Mouse (Mus musculus): Measurements from ENCODE around the gene Rwdd2b. TPM values are rescaled to one million over a fixed set of nuclear protein-coding genes. Genes with fewer than 3 reads are reported as not detected.

Rwdd2b gene
- 12.9 and 13.5 TPM in 2 replicates for polyA plus RNA-seq (2016; fragmentation: Nextera tagmentation; extraction: Ambion mirVana)

DNA sequence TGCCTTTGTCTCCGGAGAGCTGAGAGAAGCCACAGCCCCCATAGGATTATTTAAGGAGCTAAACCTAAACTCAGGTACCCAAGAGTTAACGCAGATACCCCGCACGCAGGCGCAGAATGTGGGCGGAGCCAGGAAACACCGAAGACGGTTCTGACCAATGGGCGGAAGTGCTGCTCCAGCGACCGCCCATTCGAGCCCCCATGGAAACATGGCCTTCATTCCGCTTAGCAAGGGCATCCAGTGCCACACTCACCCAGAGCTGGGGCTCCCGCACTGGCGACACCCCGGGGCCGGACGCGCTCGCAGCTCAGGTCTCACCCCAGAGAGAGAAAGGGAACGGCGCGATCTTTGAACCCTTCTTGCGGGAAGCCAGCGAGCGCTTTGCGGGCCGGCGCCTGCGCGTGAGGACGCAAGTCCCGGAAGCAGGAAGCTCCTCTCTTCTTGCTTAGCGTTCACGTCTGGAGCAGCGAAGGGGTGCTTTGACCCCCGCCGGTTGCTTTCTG is at the start of gene Rwdd2b:
Gene Rwdd2b, minus strand, starts transcription at position 390 of the 503 bp plus-strand sequence.
- Histone ChIP-seq H3K36me3 (no peaks in the 10 kb centered on the region), H3K4me3 (peak within 1 kb of the TSS; percentile 80), H3K9ac (peak within 1 kb of the TSS; percentile 87), H3K27me3 (replicated peaks) (no peaks in the 10 kb centered on the region), H3K9me3 (no peaks in the 10 kb centered on the region), H3K27ac (peak within 1 kb of the TSS; percentile 88), H3K4me1 (peaks cover 5% of the 10 kb centered on the region; the same call in 1 of the 2 replicates), H3K4me2 (replicated peaks) (peak within 1 kb of the TSS; percentile 79)
- WGBS, result under 1% methylated on average over 38 of the region's 38 CpGs
- ATAC-seq (ENCODE audit: low FRiP score, low read depth), result peak; percentile 98

DNA sequence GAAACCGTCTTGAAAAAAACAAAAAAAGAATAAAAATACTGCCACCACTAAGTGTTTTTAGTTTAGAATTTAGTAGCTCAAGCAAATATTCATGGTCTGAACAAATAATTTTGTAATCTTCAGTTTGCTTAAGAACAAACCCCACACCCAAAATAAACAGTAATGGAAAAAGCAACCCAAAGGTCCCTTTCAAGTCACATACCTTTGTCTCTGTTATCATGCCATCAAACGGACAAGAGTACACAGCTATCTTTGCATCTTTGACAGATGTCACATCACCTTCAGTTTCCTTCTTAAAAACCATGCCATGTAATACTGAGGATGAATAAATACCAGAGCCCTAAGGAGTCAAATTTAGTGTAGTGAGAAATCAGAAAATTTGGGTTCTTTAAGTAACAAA is 48.2 kb upstream of the Rwdd2b start:
- ATAC-seq (ENCODE audit: low FRiP score, low read depth), result no peak
- 91% methylated on average over 2 of the region's 2 CpGs for WGBS
- no peak overlapping the region for H3K4me2 ChIP-seq (replicated peaks)
- no peaks in the 10 kb centered on the region for H3K9me3 ChIP-seq
- H3K27me3 ChIP-seq (replicated peaks), result no peaks in the 10 kb centered on the region
- no peak overlapping the region for H3K9ac ChIP-seq
- H3K4me1 ChIP-seq, result no peaks in the 10 kb centered on the region
- H3K36me3 ChIP-seq, result peaks cover 93% of the 10 kb centered on the region
- H3K4me3 ChIP-seq, result no peak overlapping the region
- no peak overlapping the region for H3K27ac ChIP-seq

DNA sequence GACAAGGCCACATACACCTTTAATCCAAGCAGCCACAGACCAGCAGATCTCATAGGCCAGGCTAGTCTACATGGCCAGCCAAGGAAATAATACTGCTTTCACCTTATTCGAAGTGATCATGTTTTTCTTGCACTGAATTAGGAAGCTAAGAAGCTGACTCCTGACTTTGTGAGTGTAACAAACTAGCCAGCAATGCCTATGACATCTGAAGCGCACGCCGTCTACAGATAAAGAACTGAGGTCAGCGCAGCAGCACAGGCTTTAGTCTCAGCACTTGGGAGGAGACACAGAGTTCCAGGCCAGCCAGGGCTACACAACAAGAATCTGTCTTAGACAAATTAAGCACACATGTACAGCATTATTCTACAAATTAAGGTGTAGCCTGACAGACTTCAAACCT is 46.4 kb upstream of the Rwdd2b start:
- H3K27me3 ChIP-seq (replicated peaks), result no peaks in the 10 kb centered on the region
- no peak overlapping the region for H3K4me2 ChIP-seq (replicated peaks)
- H3K36me3 ChIP-seq, result peaks cover 91% of the 10 kb centered on the region
- ATAC-seq (ENCODE audit: low FRiP score, low read depth), result no peak
- H3K4me3 ChIP-seq, result no peak overlapping the region
- H3K27ac ChIP-seq, result no peak overlapping the region
- no peaks in the 10 kb centered on the region for H3K9me3 ChIP-seq
- no peak overlapping the region for H3K9ac ChIP-seq
- 96% methylated on average over 5 of the region's 5 CpGs for whole genome bisulfite sequencing
- no peaks in the 10 kb centered on the region for H3K4me1 ChIP-seq

DNA sequence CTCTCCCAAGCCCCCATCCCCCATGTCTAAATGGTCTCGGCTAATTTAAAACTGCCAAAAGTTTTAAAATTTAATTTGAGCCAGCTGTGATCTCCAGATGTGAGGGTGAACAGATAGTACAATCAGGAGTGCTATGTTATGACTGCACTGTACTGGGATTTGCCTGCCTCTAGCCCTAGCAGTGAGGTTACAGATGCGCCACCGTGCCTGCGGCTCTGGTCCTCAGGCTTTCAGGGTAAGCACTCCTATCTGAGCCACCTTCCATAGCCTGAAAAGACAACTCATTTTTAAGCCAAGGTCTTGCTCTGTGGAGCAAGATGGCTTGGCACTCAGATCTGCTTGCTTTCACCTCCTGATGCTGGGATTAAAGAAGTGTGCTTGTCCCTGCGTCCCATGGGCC is 44.0 kb upstream of the Rwdd2b start:
- Histone ChIP-seq H3K9me3 (no peaks in the 10 kb centered on the region), H3K36me3 (peaks cover 73% of the 10 kb centered on the region), H3K27ac (no peak overlapping the region), H3K4me2 (replicated peaks) (no peak overlapping the region), H3K9ac (no peak overlapping the region), H3K4me1 (no peaks in the 10 kb centered on the region), H3K27me3 (replicated peaks) (no peaks in the 10 kb centered on the region), H3K4me3 (no peak overlapping the region)
- no peak for ATAC-seq (ENCODE audit: low FRiP score, low read depth)
- WGBS, result 96% methylated on average over 5 of the region's 5 CpGs

DNA sequence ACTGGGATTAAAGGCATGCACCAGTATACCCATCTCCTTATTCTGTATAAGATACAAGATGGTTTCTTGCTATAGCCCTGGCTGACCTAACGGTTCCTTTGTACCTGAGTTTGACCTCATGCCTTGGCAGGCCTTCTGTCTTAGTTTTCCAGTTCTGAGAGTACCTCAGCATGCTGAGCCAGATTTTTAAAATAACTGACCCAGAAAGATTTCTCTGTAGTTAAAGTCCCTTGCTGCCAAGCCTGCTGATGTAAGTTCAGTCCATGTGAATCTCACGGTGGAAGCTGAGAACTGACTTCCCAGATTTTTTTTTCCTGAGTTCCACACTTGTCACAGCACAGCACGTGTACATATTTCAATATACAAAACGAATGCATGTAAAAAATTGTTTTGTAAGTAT is 30.2 kb upstream of the Rwdd2b start:
- no peaks in the 10 kb centered on the region for H3K27me3 ChIP-seq (replicated peaks)

DNA sequence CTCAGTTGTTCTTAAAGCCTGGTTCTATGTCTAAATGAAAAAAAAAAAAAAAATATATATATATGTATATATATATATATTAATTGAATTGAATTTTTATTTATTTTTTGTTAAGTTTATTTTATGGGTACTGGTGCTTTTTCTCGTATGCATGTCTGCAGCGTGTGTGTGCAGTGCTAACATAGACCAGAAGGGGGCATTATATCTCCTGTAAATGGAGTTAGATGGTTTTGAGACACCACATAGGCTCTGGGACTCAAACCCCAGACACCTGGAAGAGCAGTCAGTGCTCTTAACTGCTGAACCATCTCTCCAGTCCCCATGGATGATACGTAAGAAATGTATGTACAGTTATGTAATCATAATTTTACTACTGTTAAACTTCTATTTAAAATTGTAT is 18.4 kb upstream of the Rwdd2b start:
- Histone ChIP-seq H3K4me3 (no peak overlapping the region), H3K27me3 (replicated peaks) (no peaks in the 10 kb centered on the region), H3K36me3 (peaks cover 26% of the 10 kb centered on the region), H3K9me3 (no peaks in the 10 kb centered on the region), H3K27ac (no peak overlapping the region), H3K4me2 (replicated peaks) (no peak overlapping the region), H3K9ac (no peak overlapping the region), H3K4me1 (peaks cover 12% of the 10 kb centered on the region)
- 98% methylated on average over 3 of the region's 3 CpGs for WGBS
- ATAC-seq (ENCODE audit: low FRiP score, low read depth), result no peak

More for the DNA sequence above, 30.2 kb upstream of the Rwdd2b start:
- Histone ChIP-seq H3K9me3 (no peaks in the 10 kb centered on the region), H3K36me3 (peaks cover 73% of the 10 kb centered on the region), H3K4me2 (replicated peaks) (no peak overlapping the region), H3K4me3 (no peak overlapping the region), H3K4me1 (no peaks in the 10 kb centered on the region), H3K27ac (no peak overlapping the region), H3K9ac (no peak overlapping the region)
- ATAC-seq (ENCODE audit: low FRiP score, low read depth), result no peak
- 93% methylated on average over 4 of the region's 4 CpGs for WGBS

DNA sequence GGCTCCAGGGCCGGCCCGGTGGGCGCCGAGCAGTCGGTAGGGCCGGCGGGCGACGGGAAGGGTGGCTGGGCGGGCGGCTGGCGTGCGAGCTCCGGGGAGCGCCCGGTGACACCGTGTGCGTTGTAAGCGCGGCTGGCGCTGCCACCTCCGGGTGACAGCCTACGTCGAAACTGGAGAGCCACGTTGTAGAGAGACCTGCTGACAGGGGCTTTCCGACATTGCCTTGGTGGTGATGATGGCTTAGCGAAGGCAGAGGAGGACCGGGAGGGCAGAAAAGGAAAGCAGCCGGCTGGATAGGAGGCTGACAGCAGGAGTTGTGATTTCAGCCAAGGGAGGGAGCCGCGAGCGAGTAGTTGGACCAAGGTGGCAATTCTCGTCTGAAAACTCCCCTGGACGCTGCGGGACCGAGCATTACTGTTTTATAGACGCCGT is 14.8 kb upstream of the Rwdd2b start:
- H3K9ac ChIP-seq, result peak overlapping the region; percentile 88
- peak overlapping the region; percentile 53; the same call in 1 of the 2 replicates for H3K27ac ChIP-seq
- H3K4me2 ChIP-seq (replicated peaks), result peak overlapping the region; percentile 92
- WGBS, result under 1% methylated on average over 38 of the region's 38 CpGs
- no peak; the same call in none of the 2 replicates for ATAC-seq (ENCODE audit: low FRiP score, low read depth)
- peak overlapping the region; percentile 97 for H3K4me3 ChIP-seq
- no peaks in the 10 kb centered on the region for H3K9me3 ChIP-seq
- H3K4me1 ChIP-seq, result peaks cover 12% of the 10 kb centered on the region
- H3K36me3 ChIP-seq, result peaks cover 6% of the 10 kb centered on the region; the same call in 1 of the 2 replicates
- no peaks in the 10 kb centered on the region for H3K27me3 ChIP-seq (replicated peaks)

DNA sequence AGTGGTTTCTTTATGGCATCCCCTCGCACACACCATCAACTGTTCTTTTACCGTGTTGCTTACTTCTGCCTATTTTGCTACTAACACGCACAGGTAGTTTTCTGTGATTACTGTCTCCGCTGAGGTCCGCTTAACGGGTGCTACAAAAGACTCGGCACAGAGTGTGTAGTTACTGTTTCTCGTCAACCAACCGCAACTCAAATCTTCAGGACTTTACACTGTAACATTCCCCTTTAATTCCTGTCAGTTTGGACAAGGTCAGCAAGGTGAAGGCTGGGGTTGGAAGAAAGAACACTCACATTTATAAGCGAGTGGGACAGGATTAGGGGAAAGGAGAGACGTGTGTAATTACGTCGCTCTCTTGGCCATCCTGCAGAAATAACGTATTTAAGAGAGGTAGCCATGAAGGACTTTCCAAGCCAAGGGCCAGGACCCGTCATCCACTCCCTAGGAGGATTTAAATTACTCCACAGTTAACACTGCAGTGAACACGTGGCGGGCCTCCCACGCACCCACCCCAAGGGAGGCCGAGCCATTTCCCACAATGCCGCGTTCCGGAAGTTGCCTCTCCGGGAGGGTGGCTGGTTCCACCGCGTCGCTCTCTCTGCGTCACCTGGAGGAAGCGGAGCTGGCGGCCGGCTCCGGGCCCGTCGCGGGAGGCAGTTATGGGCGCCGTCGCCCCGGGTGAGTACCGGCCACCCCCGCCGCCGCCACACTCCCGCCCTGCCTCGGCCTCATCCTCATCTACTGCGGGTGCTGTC is 14.2 kb upstream of the Rwdd2b start, which contains the start of gene Usp16:
Gene Usp16, plus strand, starts transcription at position 285 of the 761 bp plus-strand sequence.
- Histone ChIP-seq H3K4me2 (replicated peaks) (peak within 1 kb of the TSS; percentile 92), H3K36me3 (peaks cover 2% of the 10 kb centered on the region; the same call in 1 of the 2 replicates), H3K4me3 (peak within 1 kb of the TSS; percentile 97), H3K9me3 (no peaks in the 10 kb centered on the region), H3K27me3 (replicated peaks) (no peaks in the 10 kb centered on the region), H3K4me1 (peaks cover 12% of the 10 kb centered on the region), H3K27ac (peak within 1 kb of the TSS; percentile 53; the same call in 1 of the 2 replicates), H3K9ac (peak within 1 kb of the TSS; percentile 88)
- peak; percentile 98 for ATAC-seq (ENCODE audit: low FRiP score, low read depth)
- WGBS, result 8% methylated on average over 45 of the region's 45 CpGs

DNA sequence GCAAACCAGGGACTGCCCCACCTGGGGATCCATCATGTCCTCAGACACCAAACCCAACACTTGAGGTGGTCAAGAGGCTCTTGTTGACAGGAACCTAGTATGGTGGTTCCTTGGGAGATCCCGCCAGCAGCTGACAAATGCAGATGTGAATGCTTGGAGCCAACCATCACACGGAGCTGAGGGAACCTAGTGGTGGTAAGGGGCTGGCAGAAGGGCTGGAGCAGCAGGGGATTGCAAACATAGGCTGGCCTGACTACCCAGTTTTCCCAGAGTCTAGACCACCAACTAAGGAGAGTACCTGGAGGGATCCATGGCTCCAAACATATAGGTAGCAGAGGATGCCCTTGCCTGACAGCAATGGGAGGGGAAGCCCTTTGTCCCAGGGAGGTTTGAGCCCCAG is 12.9 kb upstream of the Rwdd2b start:
- Histone ChIP-seq H3K27me3 (replicated peaks) (no peaks in the 10 kb centered on the region), H3K36me3 (no peaks in the 10 kb centered on the region), H3K4me3 (no peak overlapping the region), H3K4me2 (replicated peaks) (no peak overlapping the region), H3K9ac (no peak overlapping the region), H3K4me1 (peaks cover 12% of the 10 kb centered on the region), H3K27ac (no peak overlapping the region), H3K9me3 (no peaks in the 10 kb centered on the region)
- WGBS, result 91% methylated on average over 2 of the region's 2 CpGs
- no peak for ATAC-seq (ENCODE audit: low FRiP score, low read depth)

DNA sequence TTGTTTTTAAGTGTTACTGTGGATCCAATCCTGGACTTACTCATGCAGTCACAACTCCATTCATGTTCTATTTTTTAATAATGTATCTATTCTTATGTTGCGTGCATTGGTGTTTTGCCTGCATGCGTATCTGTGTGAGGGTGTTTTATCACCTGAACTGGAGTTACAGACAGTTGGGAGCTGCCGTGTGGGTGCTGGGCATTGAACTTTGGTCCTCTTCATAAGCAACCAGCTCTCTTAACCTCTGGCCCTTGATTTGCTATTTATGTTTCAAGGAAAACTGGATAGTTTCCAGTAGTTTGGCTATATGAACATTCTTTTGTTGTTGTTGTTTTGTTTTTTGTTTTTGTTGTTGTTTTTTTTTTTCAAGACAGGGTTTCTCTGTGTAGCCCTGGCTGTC is 5.2 kb upstream of the Rwdd2b start:
- Histone ChIP-seq H3K27ac (no peak overlapping the region), H3K4me3 (no peak overlapping the region), H3K9me3 (no peaks in the 10 kb centered on the region), H3K9ac (no peak overlapping the region), H3K27me3 (replicated peaks) (no peaks in the 10 kb centered on the region), H3K36me3 (no peaks in the 10 kb centered on the region), H3K4me1 (peaks cover 5% of the 10 kb centered on the region; the same call in 1 of the 2 replicates), H3K4me2 (replicated peaks) (no peak overlapping the region)
- ATAC-seq (ENCODE audit: low FRiP score, low read depth), result no peak
- WGBS, result 89% methylated on average over 3 of the region's 3 CpGs

DNA sequence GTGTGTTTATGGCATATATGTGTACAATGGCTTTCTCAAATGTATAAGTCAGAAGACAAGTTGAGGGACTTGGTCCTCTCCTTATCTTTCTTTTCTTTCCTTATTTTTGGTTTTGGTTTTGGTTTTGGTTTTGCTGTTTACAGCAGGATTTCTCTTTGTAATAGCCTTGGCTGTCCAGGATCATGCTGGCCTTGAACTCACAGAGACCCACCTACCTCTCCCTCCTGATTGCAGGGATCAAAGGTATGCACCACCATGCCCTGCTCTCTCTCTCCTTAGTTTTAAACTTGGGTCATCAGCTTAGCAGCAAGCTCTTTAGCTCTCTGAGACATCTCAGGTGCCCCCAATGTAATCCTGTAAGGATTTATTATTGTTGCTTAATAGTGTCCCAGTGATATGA is 4.7 kb upstream of the Rwdd2b start:
- H3K4me1 ChIP-seq, result peaks cover 5% of the 10 kb centered on the region; the same call in 1 of the 2 replicates
- H3K36me3 ChIP-seq, result no peaks in the 10 kb centered on the region
- H3K27me3 ChIP-seq (replicated peaks), result no peaks in the 10 kb centered on the region
- no peak overlapping the region for H3K4me2 ChIP-seq (replicated peaks)
- H3K9me3 ChIP-seq, result no peaks in the 10 kb centered on the region
- ATAC-seq (ENCODE audit: low FRiP score, low read depth), result no peak
- no peak overlapping the region for H3K9ac ChIP-seq
- H3K27ac ChIP-seq, result no peak overlapping the region
- H3K4me3 ChIP-seq, result no peak overlapping the region

DNA sequence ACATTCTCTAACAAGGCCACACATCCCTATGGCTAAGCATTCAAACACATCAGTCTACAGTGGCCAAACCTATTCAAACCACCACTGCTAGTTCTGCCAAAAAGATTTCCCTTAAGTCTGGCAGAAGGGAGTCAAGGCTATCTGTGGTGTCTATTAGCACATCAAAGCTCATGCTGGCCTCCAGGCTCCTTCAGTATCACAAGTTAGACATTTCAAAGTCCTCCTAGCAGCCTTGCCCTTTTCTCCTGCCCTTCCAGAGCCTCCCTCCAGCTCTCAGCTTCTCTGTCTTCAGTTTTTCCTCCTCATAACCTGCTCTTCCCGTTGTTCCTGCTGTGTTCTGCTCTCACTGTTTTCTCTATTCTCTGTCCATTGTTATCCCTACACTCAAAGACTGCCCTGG is 3.7 kb upstream of the Rwdd2b start:
- Histone ChIP-seq H3K9me3 (no peaks in the 10 kb centered on the region), H3K36me3 (no peaks in the 10 kb centered on the region), H3K27ac (no peak overlapping the region), H3K4me1 (peaks cover 5% of the 10 kb centered on the region; the same call in 1 of the 2 replicates), H3K4me2 (replicated peaks) (no peak overlapping the region), H3K27me3 (replicated peaks) (no peaks in the 10 kb centered on the region), H3K9ac (no peak overlapping the region), H3K4me3 (no peak overlapping the region)
- ATAC-seq (ENCODE audit: low FRiP score, low read depth), result no peak
- WGBS, result 52% methylated on average over 1 of the region's 1 CpGs

All from neural tube, embryonic 12.5 days (tissue).